Mouse (Mus musculus) cortical plate, adult 2 months (tissue): ENCODE results near the gene Trappc1.

Experiments used
- CTCF ChIP-seq: fragments of 200-500 bp; IDR thresholded peaks from 2 replicates; pipeline ENCODE4 v1.5.1; 2011; ENCODE audit warnings: mild to moderate bottlenecking, control low read depth, low read length; ENCODE audit not compliant: insufficient read depth; ENCODE audit errors: extremely low read depth
- POLR2A ChIP-seq: fragments of 200-500 bp; IDR thresholded peaks from 2 replicates; pipeline ENCODE4 v1.6.1; 2011; ENCODE audit warnings: mild to moderate bottlenecking, low read length, control low read depth; ENCODE audit not compliant: insufficient read depth; ENCODE audit errors: extremely low read depth

- TF ChIP-seq CTCF, result no peak
- no peak for TF ChIP-seq POLR2A
These were observed 43.3 kb downstream of the Trappc1 start for GRCm38 (mm10) chr11:69366855-69367615.
